Mouse (Mus musculus) liver, embryonic 14.5 days (tissue): Measurements from ENCODE around the gene Gnai1.

Experiments
- CTCF ChIP-seq: IDR thresholded peaks from 2 replicates; pipeline ENCODE4 v1.5.1; 2016; ENCODE audit warnings: antibody characterized with exemption, low read depth, control low read depth
- EP300 ChIP-seq: IDR thresholded peaks from 2 replicates; pipeline ENCODE4 v1.6.1; 2016; ENCODE audit warnings: antibody characterized with exemption, low read depth

- TF ChIP-seq EP300 (no peak), CTCF (no peak)
Measured at GRCm38 (mm10) chr5:18318846-18319245, 41.3 kb downstream of the Gnai1 start.
